Mouse (Mus musculus) Patski (cell line): ENCODE measurements around the gene Rap2b. TPM values are rescaled to one million over a fixed set of nuclear protein-coding genes. Genes with fewer than 3 reads are reported as not detected.

Experiments
- ATAC-seq: fragments of 100-300 bp; one replicate; pipeline ENCODE4 v1.8.0; 2021
- CTCF ChIA-PET: fragments of 350-600 bp; sonication (Branson Sonifier 250); formaldehyde crosslinking; loops from one replicate; lab custom pipeline; 2022; ENCODE audit warnings: inconsistent platforms; lab: Charles Lee
- POLR2A ChIA-PET: fragments of 350-600 bp; sonication (Branson Sonifier 250); formaldehyde crosslinking; loops from one replicate; lab custom pipeline; 2022; ENCODE audit warnings: antibody characterized with exemption, inconsistent platforms; lab: Charles Lee
- DNase-seq: peaks from one replicate; pipeline ENCODE4 v3.0.0-alpha.2; 2011; ENCODE audit warnings: low read depth, low spot score
- H3K27me3 ChIP-seq: fragments of 371-371 bp; one replicate; pipeline ENCODE4 v1.5.1; 2021
- CTCF ChIP-seq: fragments of 100-300 bp; IDR thresholded peaks from one replicate; pipeline ENCODE4 v1.5.1; 2021
- in situ Hi-C: fragments of 300-500 bp; cut with MboI; formaldehyde crosslinking; loops from 3 replicates; pipeline ENCODE4 v1.11.1; 2018; ENCODE audit warnings: low pct_unique_long_range_greater_than_20kb, mixed read lengths
- polyA plus RNA-seq: library from polyadenylated mRNA; unstranded; gene quantifications from one replicate; pipeline ENCODE4 v1.2.3, GENCODE M21; 2021

Gene Rap2b
- polyA plus RNA-seq, 1 experiment from 2014 or later = 8.1 TPM

GRCm38 (mm10) chr3:61355464-61355863 lies 6.0 kb upstream of the Rap2b start:
- in situ Hi-C loops = no loop called here
- ATAC-seq (peak; percentile 93), DNase-seq (peak; percentile 30)
- no peaks in the 10 kb centered on the region for H3K27me3 ChIP-seq
- POLR2A ChIA-PET = no interaction called here
- CTCF ChIA-PET = interaction anchor here (1.0 to 1.6 kb wide), 3 partner anchors 11 to 87 kb away, joined by 3 to 5 read pairs (median 3); no protein-coding TSS in a partner anchor
- no peak for TF ChIP-seq CTCF

- CTCF ChIA-PET = no interaction called here
- in situ Hi-C loops = no loop called here
- no peak for DNase-seq
- POLR2A ChIA-PET = no interaction called here
- H3K27me3 ChIP-seq = no peaks in the 10 kb centered on the region
- ATAC-seq = no peak
- TF ChIP-seq CTCF = no peak
These were observed 3.3 kb upstream of the Rap2b start for GRCm38 (mm10) chr3:61358107-61358506.

GRCm38 (mm10) chr3:61358756-61359293 lies 2.6 kb upstream of the Rap2b start:
- in situ Hi-C loops = no loop called here
- TF ChIP-seq CTCF = no peak
- H3K27me3 ChIP-seq = no peaks in the 10 kb centered on the region
- no peak for DNase-seq
- CTCF ChIA-PET = interaction anchor here (1.0 to 1.1 kb wide), 2 partner anchors 26 to 91 kb away, joined by 4 read pairs; no protein-coding TSS in a partner anchor
- POLR2A ChIA-PET = no interaction called here
- no peak for ATAC-seq

GRCm38 (mm10) chr3:61362821-61363160 lies 1.4 kb downstream of the Rap2b start:
- TF ChIP-seq CTCF = no peak
- ATAC-seq = no peak
- ChIA-PET POLR2A (no interaction called here), CTCF (interaction anchor here (0.8 to 2.2 kb wide), 5 partner anchors 18 to 95 kb away, joined by 3 to 13 read pairs (median 4); no protein-coding TSS in a partner anchor)
- H3K27me3 ChIP-seq = no peaks in the 10 kb centered on the region
- no peak for DNase-seq
- in situ Hi-C loops = loop anchor here (5.0 to 10.0 kb wide), 2 partner anchors 85 to 472 kb away; no protein-coding TSS in a partner anchor

- POLR2A ChIA-PET = interaction anchor here (0.6 to 1.4 kb wide), 4 partner anchors 24 to 106 kb away, joined by 3 to 5 read pairs (median 4); no protein-coding TSS in a partner anchor
- CTCF ChIA-PET = interaction anchor here (0.8 to 2.2 kb wide), 8 partner anchors 17 to 476 kb away, joined by 3 to 13 read pairs (median 4); no protein-coding TSS in a partner anchor
These were observed 1.9 kb downstream of the Rap2b start for GRCm38 (mm10) chr3:61363161-61363988.

GRCm38 (mm10) chr3:61363989-61364660 lies 2.7 kb downstream of the Rap2b start:
- no peak for TF ChIP-seq CTCF
- DNase-seq (peak; percentile 79), ATAC-seq (peak; percentile 53)
- ChIA-PET POLR2A (interaction anchor here (0.6 to 1.4 kb wide), 5 partner anchors 23 to 106 kb away, joined by 3 to 5 read pairs (median 4); no protein-coding TSS in a partner anchor), CTCF (interaction anchor here (0.8 to 2.2 kb wide), 7 partner anchors 18 to 475 kb away, joined by 3 to 13 read pairs (median 4); no protein-coding TSS in a partner anchor)
- no peaks in the 10 kb centered on the region for H3K27me3 ChIP-seq
- in situ Hi-C loops = loop anchor here (5.0 to 10.0 kb wide), 2 partner anchors 87 to 471 kb away; no protein-coding TSS in a partner anchor

More at GRCm38 (mm10) chr3:61363161-61363988, 1.9 kb downstream of the Rap2b start:
- in situ Hi-C loops = loop anchor here (5.0 to 10.0 kb wide), 2 partner anchors 86 to 471 kb away; no protein-coding TSS in a partner anchor
- ATAC-seq (peak; percentile 92), DNase-seq (peak; percentile 99)
- H3K27me3 ChIP-seq = no peaks in the 10 kb centered on the region
- TF ChIP-seq CTCF = no peak

- ATAC-seq (peak; percentile 4), DNase-seq (no peak)
- CTCF ChIA-PET = interaction anchor here (1.3 to 2.2 kb wide), 2 partner anchors 54 to 97 kb away, joined by 5 to 13 read pairs; no protein-coding TSS in a partner anchor
- in situ Hi-C loops = loop anchor here (5.0 to 10.0 kb wide), 2 partner anchors 87 to 470 kb away; no protein-coding TSS in a partner anchor
- POLR2A ChIA-PET = interaction anchor here (0.6 to 1.4 kb wide), 2 partner anchors 23 to 37 kb away, joined by 4 to 5 read pairs; no protein-coding TSS in a partner anchor
- no peaks in the 10 kb centered on the region for H3K27me3 ChIP-seq
- no peak for TF ChIP-seq CTCF
These were observed 3.2 kb downstream of the Rap2b start for GRCm38 (mm10) chr3:61364661-61364977.

- TF ChIP-seq CTCF = no peak
- DNase-seq = peak; percentile 28
- ChIA-PET POLR2A (interaction anchor here (0.9 to 1.4 kb wide), 2 partner anchors 22 to 25 kb away, joined by 5 read pairs; no protein-coding TSS in a partner anchor), CTCF (interaction anchor here (1.2 to 2.2 kb wide), 4 partner anchors 27 to 97 kb away, joined by 3 to 13 read pairs (median 4); no protein-coding TSS in a partner anchor)
- no peak for ATAC-seq
- H3K27me3 ChIP-seq = no peaks in the 10 kb centered on the region
- in situ Hi-C loops = loop anchor here (5.0 to 10.0 kb wide), 2 partner anchors 88 to 470 kb away; no protein-coding TSS in a partner anchor
These were observed 3.7 kb downstream of the Rap2b start for GRCm38 (mm10) chr3:61364978-61365778.
